Mouse (Mus musculus): ENCODE results near the gene Slc24a5. TPM values are rescaled to one million over a fixed set of nuclear protein-coding genes. Genes with fewer than 3 reads are reported as not detected.
A peak's percentile ranks its signal among the peaks of the same experiment; 100 is the strongest.

The Slc24a5 gene
- total and polyA plus RNA-seq, 3 experiments: 0.41 to 1.3 (median 0.97) TPM

DNA sequence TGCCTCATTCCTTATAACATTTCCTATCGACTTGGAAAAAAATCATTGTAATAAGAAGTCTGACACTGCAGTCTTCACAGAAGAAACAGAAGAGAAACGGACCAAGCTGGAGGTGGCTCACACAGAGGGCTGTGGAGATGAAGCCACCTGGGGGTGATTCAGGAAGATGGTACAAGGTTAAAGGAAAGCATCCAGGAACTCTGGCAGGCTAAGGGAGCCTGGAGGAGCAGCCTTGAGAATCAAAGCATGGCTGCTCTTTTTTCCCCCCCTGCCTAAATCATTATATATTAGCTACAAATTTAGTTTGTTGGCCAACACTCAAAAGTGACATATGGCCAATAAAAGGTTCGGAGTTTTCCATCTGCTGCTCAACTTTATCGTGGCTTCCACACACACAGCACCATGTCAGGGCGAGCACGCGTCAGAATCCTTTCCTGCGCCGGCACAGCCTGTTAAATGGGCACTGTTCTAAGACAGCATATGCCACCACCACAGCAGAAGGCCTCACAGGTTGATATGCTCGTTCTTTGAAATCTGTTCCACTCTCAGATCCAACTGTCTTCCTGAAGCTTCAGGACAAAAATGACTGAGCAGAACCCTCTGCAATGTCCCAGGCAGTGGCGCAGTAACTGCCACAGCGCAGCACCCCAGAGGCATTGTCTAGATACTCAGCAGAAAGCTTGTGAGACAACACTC lies 36.2 kb upstream of the Slc24a5 start:
- H3K4me1 ChIP-seq (ENCODE audit: control insufficient read depth, insufficient read depth, low read length): peaks cover 1% of the 10 kb centered on the region; the same call in 1 of the 2 replicates
- no peak for TF ChIP-seq CTCF (IDR thresholded peaks at IDR 0.05)
- no peak for TF ChIP-seq EP300 (IDR thresholded peaks at IDR 0.05; ENCODE audit: insufficient read depth, low read depth, low read length)
- TF ChIP-seq POLR2A (IDR thresholded peaks at IDR 0.05; ENCODE audit: insufficient read depth, low read depth, low read length): no peak
- H3K79me2 ChIP-seq (replicated peaks; ENCODE audit: control insufficient read depth, insufficient read depth, low read length): no peaks in the 10 kb centered on the region
- no peak overlapping the region for H3K4me3 ChIP-seq
- no peak overlapping the region for H3K27ac ChIP-seq
- no peaks in the 10 kb centered on the region for H3K36me3 ChIP-seq (ENCODE audit: control insufficient read depth, insufficient read depth, low read length)
- H3K9ac ChIP-seq (ENCODE audit: low read depth, low read length): no peak overlapping the region
- no peaks in the 10 kb centered on the region for H3K27me3 ChIP-seq (ENCODE audit: control insufficient read depth, insufficient read depth, low read length)
- intact Hi-C loops (cut with DNase I): no loop called here
- no peak for DNase-seq
- 87% methylated on average over 12 of the region's 12 CpGs for WGBS

DNA sequence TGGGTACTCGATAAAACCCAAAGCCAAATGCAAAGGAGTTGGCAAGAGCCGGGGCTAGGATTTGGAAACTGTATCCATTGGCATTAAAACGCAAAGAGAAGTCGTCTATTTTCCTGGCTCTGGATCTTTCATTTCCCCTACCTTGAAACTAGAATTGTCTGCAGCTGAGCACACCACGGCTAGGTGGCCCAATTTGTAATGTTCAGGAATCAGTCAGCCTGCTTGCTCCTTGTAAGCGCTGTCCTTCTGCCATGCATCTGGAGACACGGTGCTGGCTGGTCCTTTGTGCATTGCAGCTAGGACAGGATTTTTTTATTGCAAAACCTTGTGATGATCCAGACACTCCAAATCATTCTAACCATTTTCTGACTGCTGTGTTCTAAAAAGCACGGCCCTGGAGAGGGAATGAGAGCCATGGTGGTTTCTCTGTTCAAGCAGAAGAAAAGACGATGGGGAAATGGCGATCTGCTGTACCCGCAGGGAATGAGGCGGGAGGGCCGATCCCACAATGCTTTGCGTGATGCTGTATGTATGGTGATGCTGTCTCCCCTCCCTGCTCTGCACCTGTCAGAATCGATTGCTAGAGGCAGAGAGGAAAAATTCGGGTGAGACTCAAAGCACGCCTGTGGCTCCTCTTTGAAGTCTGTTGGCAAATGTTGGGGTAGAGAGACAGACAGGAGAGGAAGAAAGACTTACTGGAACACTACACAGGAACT lies 35.5 kb upstream of the Slc24a5 start:
- no peak overlapping the region for H3K9ac ChIP-seq (ENCODE audit: low read depth, low read length)
- no peak overlapping the region for H3K4me3 ChIP-seq
- H3K27ac ChIP-seq: no peak overlapping the region
- no peaks in the 10 kb centered on the region for H3K79me2 ChIP-seq (replicated peaks; ENCODE audit: control insufficient read depth, insufficient read depth, low read length)
- intact Hi-C loops (cut with DNase I): no loop called here
- H3K36me3 ChIP-seq (ENCODE audit: control insufficient read depth, insufficient read depth, low read length): no peaks in the 10 kb centered on the region
- H3K27me3 ChIP-seq (ENCODE audit: control insufficient read depth, insufficient read depth, low read length): no peaks in the 10 kb centered on the region
- TF ChIP-seq POLR2A (IDR thresholded peaks at IDR 0.05; ENCODE audit: insufficient read depth, low read depth, low read length) (no peak), CTCF (IDR thresholded peaks at IDR 0.05) (no peak), EP300 (IDR thresholded peaks at IDR 0.05; ENCODE audit: insufficient read depth, low read depth, low read length) (no peak)
- WGBS: 80% methylated on average over 17 of the region's 17 CpGs
- DNase-seq: no peak
- peaks cover 1% of the 10 kb centered on the region; the same call in 1 of the 2 replicates for H3K4me1 ChIP-seq (ENCODE audit: control insufficient read depth, insufficient read depth, low read length)

DNA sequence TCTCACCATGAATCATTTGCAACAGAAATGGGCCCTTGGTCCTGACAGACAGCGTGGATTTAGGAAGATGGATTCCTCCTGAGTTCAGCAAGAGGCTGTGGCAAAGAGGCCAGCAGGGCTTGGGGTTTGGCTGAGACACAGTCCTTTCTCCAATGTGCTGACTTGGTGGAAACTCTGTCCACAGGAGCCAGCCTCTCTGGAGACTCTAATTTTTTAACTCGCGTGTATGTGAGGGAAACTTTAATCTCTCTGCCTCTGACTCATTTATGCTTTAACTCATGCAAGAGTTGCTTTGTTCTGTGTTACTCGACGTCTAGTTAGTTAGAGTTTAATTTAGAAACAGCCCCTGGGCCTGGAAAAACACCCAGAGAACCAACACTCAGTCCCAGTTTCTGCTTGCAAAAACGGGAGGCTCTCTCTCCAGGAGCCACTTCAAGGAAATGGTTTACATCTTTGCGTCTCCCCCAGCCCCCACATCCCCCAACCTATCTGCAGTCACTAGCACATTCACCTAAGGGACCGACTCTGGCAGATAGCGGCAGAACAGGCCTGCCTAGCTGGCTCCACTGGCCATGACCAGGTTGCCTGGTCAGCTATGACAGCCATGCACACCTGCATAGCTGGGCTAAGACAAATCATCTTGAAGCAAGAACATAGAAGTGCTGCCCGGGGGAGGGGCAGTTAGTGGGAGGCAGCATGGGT lies 34.7 kb upstream of the Slc24a5 start:
- Histone ChIP-seq H3K36me3 (ENCODE audit: control insufficient read depth, insufficient read depth, low read length) (no peaks in the 10 kb centered on the region), H3K27ac (no peak overlapping the region), H3K9ac (ENCODE audit: low read depth, low read length) (no peak overlapping the region), H3K27me3 (ENCODE audit: control insufficient read depth, insufficient read depth, low read length) (no peaks in the 10 kb centered on the region), H3K4me3 (no peak overlapping the region), H3K4me1 (ENCODE audit: control insufficient read depth, insufficient read depth, low read length) (peaks cover 1% of the 10 kb centered on the region; the same call in 1 of the 2 replicates), H3K79me2 (replicated peaks; ENCODE audit: control insufficient read depth, insufficient read depth, low read length) (no peaks in the 10 kb centered on the region)
- intact Hi-C loops (cut with DNase I): no loop called here
- DNase-seq: no peak
- TF ChIP-seq CTCF (IDR thresholded peaks at IDR 0.05) (no peak), EP300 (IDR thresholded peaks at IDR 0.05; ENCODE audit: insufficient read depth, low read depth, low read length) (no peak), POLR2A (IDR thresholded peaks at IDR 0.05; ENCODE audit: insufficient read depth, low read depth, low read length) (no peak)
- 45% methylated on average over 10 of the region's 10 CpGs for WGBS

DNA sequence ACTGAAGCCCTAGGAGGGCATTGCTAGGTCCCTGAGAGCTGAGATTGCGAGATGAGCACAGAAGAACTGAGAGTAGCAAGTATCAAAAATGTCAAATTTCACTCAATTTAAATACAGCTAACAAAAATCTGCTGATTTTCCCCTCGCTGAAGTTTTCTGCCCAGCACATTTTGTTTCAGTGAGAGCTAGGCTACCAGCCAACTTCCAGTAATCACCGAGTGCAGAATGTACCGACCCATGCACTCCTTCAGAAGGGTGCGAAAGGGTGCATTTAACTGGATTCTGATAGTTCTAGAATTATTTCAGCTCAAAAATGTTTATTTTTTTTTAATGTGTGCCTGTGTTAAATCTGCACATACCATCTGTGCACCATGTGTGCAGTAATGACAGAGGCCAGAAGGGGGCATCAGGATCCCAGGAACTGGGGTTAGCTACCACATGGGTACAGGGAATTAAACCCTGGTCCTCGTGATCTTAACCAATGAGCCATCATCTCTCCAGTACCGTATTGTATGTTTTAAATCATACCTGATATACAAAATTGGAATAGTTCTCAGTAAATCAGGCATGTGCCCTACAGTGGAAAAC lies 12.5 kb upstream of the Slc24a5 start:
- Histone ChIP-seq H3K4me3 (no peak overlapping the region), H3K27me3 (ENCODE audit: control insufficient read depth, insufficient read depth, low read length) (no peaks in the 10 kb centered on the region), H3K27ac (no peak overlapping the region), H3K4me1 (ENCODE audit: control insufficient read depth, insufficient read depth, low read length) (no peaks in the 10 kb centered on the region), H3K79me2 (replicated peaks; ENCODE audit: control insufficient read depth, insufficient read depth, low read length) (no peaks in the 10 kb centered on the region), H3K36me3 (ENCODE audit: control insufficient read depth, insufficient read depth, low read length) (no peaks in the 10 kb centered on the region), H3K9ac (ENCODE audit: low read depth, low read length) (no peak overlapping the region)
- intact Hi-C loops (cut with DNase I): no loop called here
- no peak for TF ChIP-seq POLR2A (IDR thresholded peaks at IDR 0.05; ENCODE audit: insufficient read depth, low read depth, low read length)
- TF ChIP-seq CTCF (IDR thresholded peaks at IDR 0.05): peak; percentile 36
- DNase-seq: no peak
- 77% methylated on average over 7 of the region's 7 CpGs for WGBS

DNA sequence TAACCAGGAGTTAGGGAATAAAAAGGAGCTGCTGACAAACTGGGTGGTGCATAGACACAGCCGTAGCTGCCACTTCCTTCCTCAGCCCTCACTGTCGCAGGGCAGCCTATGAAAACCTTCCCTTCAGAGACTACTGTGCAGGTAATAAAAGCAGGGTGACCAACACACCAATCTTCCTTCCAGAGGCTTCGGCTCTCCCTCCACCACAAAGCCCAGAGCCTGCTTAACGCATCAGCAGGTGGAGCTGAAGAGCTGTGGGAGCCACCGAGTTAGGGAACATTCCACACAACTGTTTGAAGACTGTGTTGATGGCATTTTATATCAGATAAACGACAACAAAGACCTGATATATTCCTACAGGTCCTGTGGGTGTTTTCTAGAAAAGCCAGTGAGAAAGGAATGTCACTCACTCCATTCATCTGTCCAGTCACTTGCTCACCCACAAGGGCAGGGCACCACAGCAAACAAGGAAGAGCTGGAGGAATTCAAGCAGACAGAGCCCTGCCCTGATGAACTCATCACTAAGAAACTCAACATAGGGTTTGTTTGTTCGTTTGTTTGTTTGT lies 10.6 kb upstream of the Slc24a5 start:
- TF ChIP-seq CTCF (IDR thresholded peaks at IDR 0.05): peak; percentile 50
- no peak for TF ChIP-seq POLR2A (IDR thresholded peaks at IDR 0.05; ENCODE audit: insufficient read depth, low read depth, low read length)
- no peak overlapping the region for H3K27ac ChIP-seq
- DNase-seq: no peak
- intact Hi-C loops (cut with DNase I): loop anchor here (2.0 kb wide), 1 partner anchor 131 kb away; no protein-coding TSS in a partner anchor
- no peaks in the 10 kb centered on the region for H3K36me3 ChIP-seq (ENCODE audit: control insufficient read depth, insufficient read depth, low read length)
- no peaks in the 10 kb centered on the region for H3K79me2 ChIP-seq (replicated peaks; ENCODE audit: control insufficient read depth, insufficient read depth, low read length)
- 23% methylated on average over 7 of the region's 7 CpGs for WGBS
- H3K4me1 ChIP-seq (ENCODE audit: control insufficient read depth, insufficient read depth, low read length): no peaks in the 10 kb centered on the region
- no peak overlapping the region for H3K9ac ChIP-seq (ENCODE audit: low read depth, low read length)
- no peaks in the 10 kb centered on the region for H3K27me3 ChIP-seq (ENCODE audit: control insufficient read depth, insufficient read depth, low read length)
- no peak overlapping the region for H3K4me3 ChIP-seq

All from heart, adult 2 months (tissue).